Mouse (Mus musculus) embryonic facial prominence, embryonic 14.5 days (tissue): ENCODE data around the gene Cyp2f2. TPM values are rescaled to one million over a fixed set of nuclear protein-coding genes. Genes with fewer than 3 reads are reported as not detected.

Source experiments
- ATAC-seq: fragments of 200-750 bp; cut with Nextera tagmentation; 2 replicates; pipeline ENCODE4 v1.8.0; 2017; ENCODE audit warnings: low read depth, moderate number of reproducible peaks, moderate TSS enrichment
- DNase-seq: peaks from one replicate; pipeline ENCODE4 v3.0.0-alpha.2; 2015; ENCODE audit warnings: low spot score
- H3K27ac ChIP-seq: fragments of 300-500 bp; sonication (generic); replicated peaks from 2 replicates; pipeline ENCODE4 v1.5.1; 2014; ENCODE audit warnings: low read depth, mild to moderate bottlenecking, low read length, moderate library complexity
- H3K27me3 ChIP-seq: fragments of 300-500 bp; sonication (generic); replicated peaks from 2 replicates; pipeline ENCODE4 v1.6.1; 2014; ENCODE audit warnings: low read length; ENCODE audit not compliant: control insufficient read depth, insufficient read depth
- H3K36me3 ChIP-seq: fragments of 300-500 bp; sonication (generic); 2 replicates; pipeline ENCODE4 v1.6.1; 2014; ENCODE audit warnings: low read length, mixed read lengths; ENCODE audit not compliant: control insufficient read depth, insufficient read depth
- H3K4me1 ChIP-seq: fragments of 300-500 bp; sonication (generic); 2 replicates; pipeline ENCODE4 v1.6.1; 2014; ENCODE audit warnings: antibody characterized with exemption, low read length; ENCODE audit not compliant: control insufficient read depth, insufficient read depth
- H3K4me2 ChIP-seq: fragments of 300-500 bp; sonication (generic); 2 replicates; pipeline ENCODE4 v1.6.1; 2014; ENCODE audit warnings: low read depth, mild to moderate bottlenecking, low read length, moderate library complexity, mixed read lengths
- H3K4me3 ChIP-seq: fragments of 300-500 bp; sonication (generic); 2 replicates; pipeline ENCODE4 v1.5.1; 2014; ENCODE audit warnings: low read depth, mild to moderate bottlenecking, low read length
- H3K9ac ChIP-seq: fragments of 300-500 bp; sonication (generic); 2 replicates; pipeline ENCODE4 v1.6.1; 2014; ENCODE audit warnings: low read depth, mild to moderate bottlenecking, low read length, moderate library complexity, mixed read lengths
- H3K9me3 ChIP-seq: fragments of 300-500 bp; sonication (generic); 2 replicates; pipeline ENCODE4 v1.6.1; 2016; ENCODE audit warnings: low read length; ENCODE audit not compliant: control insufficient read depth
- WGBS: fragments of 180-500 bp; shearing (Covaris S2); extraction: QIAGEN DNeasy Blood & Tissue Kit; methylation state at CpG from one replicate; pipeline ENCODE4 v1.1.7; 2014; 5-methylcytosine and 5-hydroxymethylcytosine counted together
- polyA plus RNA-seq: library from polyadenylated mRNA; unstranded; fragments of >200 nt; fragmentation: Nextera tagmentation; extraction: Ambion mirVana; gene quantifications from 2 replicates; pipeline ENCODE4 v1.2.1, GENCODE M21; 2014

The Cyp2f2 gene
- polyA plus RNA-seq, 1 experiment from 2014 or later: 64.4 TPM

DNA sequence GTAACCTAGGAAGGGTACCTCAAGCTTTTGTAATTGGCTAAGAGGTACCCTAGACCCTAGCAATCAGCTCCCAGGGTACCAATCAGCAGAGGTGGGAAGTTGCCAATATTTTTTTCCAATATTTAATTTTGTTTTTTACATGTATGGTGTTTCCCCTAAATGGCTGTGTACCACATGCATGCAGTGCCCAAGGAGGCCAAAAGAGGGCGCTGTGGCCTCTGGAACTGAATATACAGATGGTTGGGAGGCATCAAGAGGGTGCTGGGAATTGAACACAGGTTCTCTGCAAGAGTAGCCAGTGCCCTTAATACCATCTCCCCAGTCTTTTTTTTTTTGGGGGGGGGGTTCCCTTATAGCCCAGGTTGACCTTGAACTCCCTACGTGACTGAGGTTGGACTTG, 11.7 kb downstream of the Cyp2f2 start:
- H3K4me3 ChIP-seq: no peak overlapping the region
- no peak overlapping the region for H3K4me2 ChIP-seq
- no peak overlapping the region for H3K27ac ChIP-seq
- H3K9ac ChIP-seq: no peak overlapping the region
- H3K4me1 ChIP-seq: no peaks in the 10 kb centered on the region
- no peaks in the 10 kb centered on the region for H3K36me3 ChIP-seq
- DNase-seq (no peak), ATAC-seq (no peak)
- no peaks in the 10 kb centered on the region for H3K27me3 ChIP-seq
- no peaks in the 10 kb centered on the region for H3K9me3 ChIP-seq
- 65% methylated on average over 2 of the region's 2 CpGs for whole genome bisulfite sequencing

DNA sequence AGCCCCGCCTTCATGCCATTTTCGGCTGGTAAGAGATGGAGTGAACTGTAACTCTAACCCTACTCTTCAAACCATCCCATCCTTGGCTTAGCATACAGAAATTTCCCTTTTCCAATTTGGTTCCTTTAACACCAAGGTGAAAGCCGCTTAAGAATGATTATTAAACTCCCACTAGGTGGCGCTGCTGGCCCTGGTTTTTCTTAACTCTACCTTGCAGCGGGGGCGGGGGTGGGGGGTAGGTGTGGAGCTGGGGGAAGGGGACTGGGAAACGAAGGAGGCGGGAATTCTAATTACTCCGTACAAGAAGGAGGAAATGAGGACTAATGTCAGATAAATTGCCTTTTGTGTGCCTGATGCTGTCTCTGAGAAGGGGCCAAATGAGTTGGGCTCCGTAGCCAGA, 12.9 kb downstream of the Cyp2f2 start:
- no peaks in the 10 kb centered on the region for H3K36me3 ChIP-seq
- H3K4me1 ChIP-seq: no peaks in the 10 kb centered on the region
- ATAC-seq (no peak), DNase-seq (peak; percentile 64)
- no peak overlapping the region for H3K27ac ChIP-seq
- no peaks in the 10 kb centered on the region for H3K9me3 ChIP-seq
- no peak overlapping the region for H3K4me2 ChIP-seq
- H3K4me3 ChIP-seq: no peak overlapping the region
- 15% methylated on average over 10 of the region's 10 CpGs for WGBS
- H3K9ac ChIP-seq: no peak overlapping the region
- no peaks in the 10 kb centered on the region for H3K27me3 ChIP-seq

DNA sequence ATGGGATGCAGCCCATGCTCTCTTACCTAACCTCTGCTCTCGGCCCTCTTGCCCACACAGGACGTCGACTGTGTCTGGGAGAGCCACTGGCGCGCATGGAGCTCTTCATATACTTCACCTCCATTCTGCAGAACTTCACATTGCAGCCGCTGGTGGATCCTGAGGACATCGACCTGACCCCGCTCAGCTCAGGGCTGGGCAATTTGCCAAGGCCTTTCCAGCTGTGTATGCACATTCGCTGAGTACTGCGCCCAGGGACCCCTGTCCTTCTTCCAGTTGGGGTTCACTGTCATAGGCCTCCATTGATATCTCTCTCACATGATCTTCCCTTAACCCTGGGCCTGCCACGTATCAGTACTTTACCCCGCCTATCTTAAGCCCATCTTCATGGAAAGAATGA, 13.4 kb downstream of the Cyp2f2 start:
- no peak overlapping the region for H3K4me3 ChIP-seq
- H3K27me3 ChIP-seq: no peaks in the 10 kb centered on the region
- no peaks in the 10 kb centered on the region for H3K36me3 ChIP-seq
- no peak overlapping the region for H3K9ac ChIP-seq
- 65% methylated on average over 12 of the region's 12 CpGs for WGBS
- no peak overlapping the region for H3K27ac ChIP-seq
- no peaks in the 10 kb centered on the region for H3K4me1 ChIP-seq
- no peak for DNase-seq
- no peak for ATAC-seq
- H3K9me3 ChIP-seq: no peaks in the 10 kb centered on the region
- no peak overlapping the region for H3K4me2 ChIP-seq

DNA sequence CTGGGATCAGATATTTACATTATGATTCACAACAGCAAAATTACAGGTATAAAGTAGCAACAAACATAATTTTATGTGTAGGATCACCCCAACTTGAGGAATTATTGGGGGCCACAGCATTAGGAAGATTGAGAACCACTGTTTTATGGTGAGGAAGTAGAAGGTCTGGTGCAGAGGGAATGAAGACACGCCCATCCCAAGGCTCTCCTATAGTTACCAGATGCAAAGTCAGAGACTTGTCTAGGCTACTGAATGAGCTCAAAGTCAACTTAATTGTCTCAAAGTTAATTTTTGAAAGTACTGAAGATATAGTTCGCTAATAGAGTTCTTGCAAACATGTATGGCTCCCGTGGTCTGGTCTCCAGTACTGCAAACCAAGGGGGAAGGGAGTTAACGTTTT, 14.0 kb downstream of the Cyp2f2 start:
- H3K27me3 ChIP-seq: no peaks in the 10 kb centered on the region
- no peak overlapping the region for H3K27ac ChIP-seq
- ATAC-seq (no peak), DNase-seq (no peak)
- no peak overlapping the region for H3K9ac ChIP-seq
- 77% methylated on average over 4 of the region's 4 CpGs for WGBS
- no peak overlapping the region for H3K4me2 ChIP-seq
- H3K9me3 ChIP-seq: no peaks in the 10 kb centered on the region
- no peaks in the 10 kb centered on the region for H3K4me1 ChIP-seq
- H3K36me3 ChIP-seq: no peaks in the 10 kb centered on the region
- H3K4me3 ChIP-seq: no peak overlapping the region

DNA sequence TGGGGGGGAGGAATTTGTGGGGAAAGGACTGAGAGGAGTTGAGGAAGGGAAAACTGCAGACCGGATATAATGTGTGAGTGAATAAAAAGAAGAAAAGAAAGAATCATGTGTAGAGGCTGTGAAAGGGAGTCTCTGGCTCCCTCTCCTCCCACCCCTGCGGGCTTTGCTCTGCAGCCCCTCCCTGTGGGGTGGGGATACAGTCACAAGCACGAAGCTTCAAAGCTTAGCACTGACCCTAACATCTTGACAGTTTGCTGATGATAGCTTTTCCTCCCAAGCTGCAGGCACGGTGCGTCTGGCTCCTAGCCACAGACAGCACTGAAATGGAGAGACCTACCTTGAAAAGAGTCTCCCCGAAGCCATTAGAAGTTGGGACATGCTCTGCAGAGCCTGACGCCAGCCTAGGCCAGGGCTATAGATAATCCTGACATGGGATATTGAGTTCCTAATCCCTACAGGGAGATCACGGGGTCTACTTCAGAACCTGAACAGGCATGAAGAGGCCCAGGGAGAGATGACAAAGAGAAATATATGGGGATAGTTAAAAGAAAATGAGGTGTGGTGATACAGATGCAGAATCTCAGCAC, 16.8 kb downstream of the Cyp2f2 start:
- ATAC-seq (peak; percentile 83), DNase-seq (peak; percentile 56)
- no peaks in the 10 kb centered on the region for H3K4me1 ChIP-seq
- no peaks in the 10 kb centered on the region for H3K36me3 ChIP-seq
- H3K27me3 ChIP-seq: no peaks in the 10 kb centered on the region
- H3K9ac ChIP-seq: no peak overlapping the region
- no peak overlapping the region for H3K4me3 ChIP-seq
- no peak overlapping the region for H3K4me2 ChIP-seq
- 49% methylated on average over 8 of the region's 8 CpGs for WGBS
- no peak overlapping the region; the same call in 1 of the 2 replicates for H3K27ac ChIP-seq
- 0 out of 2 replicates have a peak, but pooled peaks cover 5% of the 10 kb centered on the region for H3K9me3 ChIP-seq

DNA sequence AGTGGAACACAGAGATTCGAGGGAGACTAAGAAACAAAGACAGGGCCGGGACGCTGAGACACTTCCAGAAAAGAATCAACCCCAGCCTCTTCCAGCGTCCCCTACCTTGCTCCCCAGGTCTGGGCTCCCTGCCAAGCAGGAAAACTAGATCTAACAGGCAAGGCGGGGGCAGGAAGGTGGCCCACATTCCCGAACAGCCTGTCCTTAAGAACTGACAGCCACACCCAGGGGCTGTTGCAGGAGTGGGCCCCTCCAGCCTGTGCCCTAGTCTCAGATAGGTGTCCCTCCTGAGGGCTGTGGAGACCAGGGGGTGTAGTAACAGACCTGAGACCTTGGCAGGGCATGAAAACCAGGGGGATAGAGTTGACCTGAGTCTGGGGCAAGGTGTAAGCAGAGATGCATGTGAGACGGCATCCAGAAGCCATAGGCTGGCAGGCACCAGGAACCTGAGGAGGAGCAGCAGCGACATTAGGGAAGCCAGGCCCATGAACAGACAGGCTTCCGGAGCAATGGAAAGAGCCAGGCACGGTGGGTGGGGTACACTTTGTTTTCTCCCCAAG, 33.6 kb downstream of the Cyp2f2 start, which contains the start of gene Cyp2t4:
Gene Cyp2t4, plus strand, starts transcription at position 510 of the 560 bp plus-strand sequence.
- Histone ChIP-seq H3K4me2 (no peak within 1 kb of the TSS), H3K9me3 (no peaks in the 10 kb centered on the region), H3K27ac (peak within 1 kb of the TSS; percentile 48; the same call in 1 of the 2 replicates), H3K9ac (no peak within 1 kb of the TSS), H3K4me1 (peaks cover 6% of the 10 kb centered on the region; the same call in 1 of the 2 replicates), H3K4me3 (no peak within 1 kb of the TSS), H3K27me3 (no peaks in the 10 kb centered on the region), H3K36me3 (peaks cover 13% of the 10 kb centered on the region)
- ATAC-seq (peak; percentile 84), DNase-seq (peak; percentile 85)
- 38% methylated on average over 9 of the region's 10 CpGs for WGBS

DNA sequence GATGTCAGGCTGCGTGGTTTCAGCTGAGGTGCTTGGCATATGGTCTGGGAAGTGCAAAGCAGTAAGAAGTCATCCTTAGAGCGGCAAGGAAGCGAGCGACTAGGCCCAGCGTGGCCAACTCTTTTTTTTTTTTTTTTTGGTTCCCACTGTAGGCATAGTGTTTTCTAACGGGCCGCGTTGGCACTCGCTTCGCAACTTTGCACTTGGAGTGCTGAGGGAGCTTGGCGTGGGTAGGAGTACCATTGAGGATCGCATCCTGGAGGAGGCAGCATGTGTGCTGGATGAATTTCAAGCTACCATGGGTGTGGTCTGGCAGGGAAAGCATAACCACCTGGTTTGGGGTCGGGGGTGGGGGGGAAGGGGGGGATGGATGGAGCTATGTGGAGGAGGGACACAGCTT, 36.3 kb downstream of the Cyp2f2 start:
- H3K27me3 ChIP-seq: no peaks in the 10 kb centered on the region
- no peak for ATAC-seq
- 77% methylated on average over 13 of the region's 13 CpGs for WGBS

DNA sequence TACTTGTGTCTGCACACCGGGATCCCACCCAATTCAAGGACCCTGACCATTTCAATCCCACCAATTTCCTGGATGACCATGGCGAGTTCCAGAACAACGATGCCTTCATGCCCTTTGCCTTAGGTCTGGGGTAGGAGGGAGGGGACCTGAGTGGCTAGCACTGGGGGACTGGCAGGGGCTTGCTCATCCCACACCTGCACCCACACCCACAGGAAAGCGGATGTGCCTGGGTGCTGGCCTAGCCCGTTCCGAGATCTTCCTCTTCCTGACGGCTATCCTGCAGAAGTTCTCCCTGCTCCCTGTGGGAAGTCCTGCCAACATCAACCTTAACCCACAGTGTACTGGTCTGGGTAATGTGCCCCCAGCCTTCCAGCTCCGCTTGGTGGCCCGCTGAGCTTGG, 38.5 kb downstream of the Cyp2f2 start:
- Histone ChIP-seq H3K9me3 (no peaks in the 10 kb centered on the region), H3K4me3 (no peak overlapping the region), H3K9ac (no peak overlapping the region), H3K4me2 (no peak overlapping the region), H3K36me3 (peaks cover 47% of the 10 kb centered on the region), H3K27me3 (no peaks in the 10 kb centered on the region), H3K27ac (no peak overlapping the region), H3K4me1 (peaks cover 14% of the 10 kb centered on the region)
- DNase-seq: no peak
- 89% methylated on average over 9 of the region's 9 CpGs for WGBS
- no peak for ATAC-seq

More for the DNA sequence above, 36.3 kb downstream of the Cyp2f2 start:
- Histone ChIP-seq H3K36me3 (peaks cover 30% of the 10 kb centered on the region), H3K4me2 (no peak overlapping the region), H3K9ac (no peak overlapping the region), H3K27ac (no peak overlapping the region), H3K4me1 (peaks cover 13% of the 10 kb centered on the region), H3K9me3 (no peaks in the 10 kb centered on the region), H3K4me3 (no peak overlapping the region)
- DNase-seq: no peak

DNA sequence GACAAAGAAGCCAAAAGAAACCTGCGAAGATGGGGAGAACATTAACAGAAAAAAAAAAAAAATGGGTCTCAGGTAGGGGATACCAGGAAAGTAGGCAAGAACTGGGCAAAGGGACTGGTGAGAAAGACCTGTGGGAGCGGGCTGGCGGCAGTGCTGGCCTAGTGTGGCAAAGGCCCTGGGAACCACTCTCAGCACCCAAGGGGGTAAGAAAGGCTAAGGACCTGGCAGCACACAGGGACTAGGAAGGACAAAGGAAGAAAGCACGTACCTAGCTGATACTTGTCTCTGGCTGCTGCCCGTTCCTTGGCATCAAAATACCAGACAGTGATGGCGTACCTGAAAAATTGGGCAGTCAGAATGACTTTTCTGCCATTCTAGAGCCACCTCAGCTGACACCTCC, 39.5 kb downstream of the Cyp2f2 start:
- Histone ChIP-seq H3K9ac (no peak overlapping the region), H3K4me3 (no peak overlapping the region), H3K36me3 (peaks cover 50% of the 10 kb centered on the region), H3K27me3 (no peaks in the 10 kb centered on the region), H3K4me1 (peaks cover 18% of the 10 kb centered on the region), H3K9me3 (no peaks in the 10 kb centered on the region), H3K4me2 (no peak overlapping the region), H3K27ac (no peak overlapping the region)
- WGBS: 95% methylated on average over 6 of the region's 6 CpGs
- DNase-seq: no peak
- ATAC-seq: no peak
